Mouse (Mus musculus) hindbrain, embryonic 16.5 days (tissue): ENCODE results near the gene Mrtfa. TPM values are rescaled to one million over a fixed set of nuclear protein-coding genes. Genes with fewer than 3 reads are reported as not detected.

Experiments
- ATAC-seq: fragments of 200-750 bp; cut with Nextera tagmentation; 2 replicates; pipeline ENCODE4 v1.8.0; 2017; ENCODE audit warnings: moderate TSS enrichment, moderate library complexity
- H3K27ac ChIP-seq: fragments of 300-500 bp; sonication (generic); 2 replicates; pipeline ENCODE4 v1.5.1; 2014; ENCODE audit warnings: low read depth, mild to moderate bottlenecking, control low read depth, low read length, moderate library complexity
- H3K27me3 ChIP-seq: fragments of 300-500 bp; sonication (generic); replicated peaks from 2 replicates; pipeline ENCODE4 v1.6.1; 2014; ENCODE audit warnings: low read length; ENCODE audit not compliant: control insufficient read depth, insufficient read depth
- H3K36me3 ChIP-seq: fragments of 300-500 bp; sonication (generic); 2 replicates; pipeline ENCODE4 v1.6.1; 2014; ENCODE audit warnings: mild to moderate bottlenecking, low read length, moderate library complexity, mixed read lengths; ENCODE audit not compliant: control insufficient read depth, insufficient read depth
- H3K4me1 ChIP-seq: fragments of 300-500 bp; sonication (generic); 2 replicates; pipeline ENCODE4 v1.6.1; 2014; ENCODE audit warnings: low read depth, low read length; ENCODE audit not compliant: control insufficient read depth, insufficient read depth
- H3K4me2 ChIP-seq: fragments of 300-500 bp; sonication (generic); 2 replicates; pipeline ENCODE4 v1.6.1; 2014; ENCODE audit warnings: mild to moderate bottlenecking, low read length, control low read depth, moderate library complexity
- H3K4me3 ChIP-seq: fragments of 300-500 bp; sonication (generic); 2 replicates; pipeline ENCODE4 v1.5.1; 2014; ENCODE audit warnings: mild to moderate bottlenecking, low read length, control low read depth, moderate library complexity
- H3K9ac ChIP-seq: fragments of 300-500 bp; sonication (generic); 2 replicates; pipeline ENCODE4 v1.6.1; 2014; ENCODE audit warnings: low read depth, mild to moderate bottlenecking, control low read depth, low read length, moderate library complexity
- H3K9me3 ChIP-seq: fragments of 300-500 bp; sonication (generic); 2 replicates; pipeline ENCODE4 v1.6.1; 2014; ENCODE audit warnings: mild to moderate bottlenecking, low read length, moderate library complexity; ENCODE audit not compliant: control insufficient read depth
- WGBS: fragments of 180-500 bp; shearing (Covaris S2); extraction: QIAGEN DNeasy Blood & Tissue Kit; methylation state at CpG from one replicate; pipeline ENCODE4 v1.1.7; 2014; 5-methylcytosine and 5-hydroxymethylcytosine counted together
- polyA plus RNA-seq: library from polyadenylated mRNA; unstranded; fragments of >200 nt; fragmentation: Nextera tagmentation; extraction: Ambion mirVana; gene quantifications from 2 replicates; pipeline ENCODE4 v1.2.1, GENCODE M21; 2015

Mrtfa gene
- polyA plus RNA-seq, 1 experiment from 2014 or later: 24.1 TPM

DNA sequence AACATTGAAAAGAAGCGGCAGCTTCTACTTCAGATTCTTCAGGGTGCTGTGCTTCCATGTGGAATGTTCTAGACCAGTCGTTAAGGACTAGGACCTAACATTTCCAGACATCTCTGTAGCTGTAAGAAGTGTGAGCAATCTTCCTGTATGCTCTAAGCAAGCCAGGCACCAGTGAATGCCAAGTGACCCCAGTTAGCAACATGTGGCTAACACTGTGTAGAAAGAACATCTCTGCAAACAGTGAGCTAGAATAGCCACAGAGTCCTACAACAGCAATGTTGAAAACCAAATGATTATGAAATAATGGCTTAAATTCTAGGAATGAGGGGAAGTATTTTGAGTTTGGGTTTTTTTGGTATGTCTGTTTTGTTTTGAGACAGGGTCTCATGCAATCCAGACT lies 66.3 kb downstream of the Mrtfa start:
- no peak overlapping the region for H3K4me3 ChIP-seq
- H3K36me3 ChIP-seq: no peaks in the 10 kb centered on the region
- WGBS: 95% methylated on average over 2 of the region's 2 CpGs
- no peak overlapping the region for H3K9ac ChIP-seq
- H3K27me3 ChIP-seq: no peaks in the 10 kb centered on the region
- ATAC-seq: no peak
- H3K4me2 ChIP-seq: no peak overlapping the region
- no peaks in the 10 kb centered on the region for H3K9me3 ChIP-seq
- no peak overlapping the region for H3K27ac ChIP-seq
- H3K4me1 ChIP-seq: peaks cover 3% of the 10 kb centered on the region; the same call in 1 of the 2 replicates

GRCm38 (mm10) chr15:81123122-81123521 lies 67.4 kb downstream of the Mrtfa start:
- 75% methylated on average over 5 of the region's 5 CpGs for WGBS
- H3K4me1 ChIP-seq: peaks cover 3% of the 10 kb centered on the region; the same call in 1 of the 2 replicates
- no peaks in the 10 kb centered on the region for H3K27me3 ChIP-seq
- H3K27ac ChIP-seq: no peak overlapping the region
- H3K9ac ChIP-seq: no peak overlapping the region
- H3K4me3 ChIP-seq: no peak overlapping the region
- H3K36me3 ChIP-seq: no peaks in the 10 kb centered on the region
- no peaks in the 10 kb centered on the region for H3K9me3 ChIP-seq
- no peak for ATAC-seq
- no peak overlapping the region for H3K4me2 ChIP-seq

DNA sequence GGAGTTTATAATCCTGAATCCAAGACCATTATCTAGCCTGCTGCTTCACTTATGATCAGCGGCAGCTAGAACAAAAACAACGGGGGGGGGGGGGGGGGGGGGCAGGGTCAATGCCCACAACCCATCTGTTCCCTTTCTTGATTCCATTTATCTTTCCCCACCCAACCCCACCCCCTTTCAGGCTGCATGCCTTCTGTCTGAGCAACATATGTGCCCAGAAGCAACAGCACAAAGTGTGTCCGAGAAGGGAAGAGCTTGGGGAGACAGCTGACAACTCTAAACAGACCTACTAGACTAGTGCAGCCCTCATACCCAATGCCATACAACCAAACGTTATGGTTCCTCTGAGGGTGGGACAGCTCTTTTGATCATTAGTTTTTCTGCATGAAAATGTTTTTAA lies 68.0 kb downstream of the Mrtfa start:
- H3K4me1 ChIP-seq: peaks cover 3% of the 10 kb centered on the region; the same call in 1 of the 2 replicates
- no peak overlapping the region for H3K4me2 ChIP-seq
- H3K9ac ChIP-seq: no peak overlapping the region
- ATAC-seq: peak; percentile 54; the same call in 1 of the 2 replicates
- no peaks in the 10 kb centered on the region for H3K36me3 ChIP-seq
- H3K4me3 ChIP-seq: no peak overlapping the region
- no peaks in the 10 kb centered on the region for H3K9me3 ChIP-seq
- no peak overlapping the region for H3K27ac ChIP-seq
- 21% methylated on average over 3 of the region's 4 CpGs for WGBS
- H3K27me3 ChIP-seq: no peaks in the 10 kb centered on the region

- Histone ChIP-seq H3K27me3 (no peaks in the 10 kb centered on the region), H3K9me3 (no peaks in the 10 kb centered on the region), H3K27ac (no peak overlapping the region), H3K4me2 (no peak overlapping the region), H3K4me3 (no peak overlapping the region), H3K36me3 (no peaks in the 10 kb centered on the region), H3K4me1 (peaks cover 3% of the 10 kb centered on the region; the same call in 1 of the 2 replicates), H3K9ac (no peak overlapping the region)
- no peak for ATAC-seq
- WGBS: 64% methylated on average over 2 of the region's 2 CpGs
These were observed 68.5 kb downstream of the Mrtfa start for GRCm38 (mm10) chr15:81122078-81122477.

DNA sequence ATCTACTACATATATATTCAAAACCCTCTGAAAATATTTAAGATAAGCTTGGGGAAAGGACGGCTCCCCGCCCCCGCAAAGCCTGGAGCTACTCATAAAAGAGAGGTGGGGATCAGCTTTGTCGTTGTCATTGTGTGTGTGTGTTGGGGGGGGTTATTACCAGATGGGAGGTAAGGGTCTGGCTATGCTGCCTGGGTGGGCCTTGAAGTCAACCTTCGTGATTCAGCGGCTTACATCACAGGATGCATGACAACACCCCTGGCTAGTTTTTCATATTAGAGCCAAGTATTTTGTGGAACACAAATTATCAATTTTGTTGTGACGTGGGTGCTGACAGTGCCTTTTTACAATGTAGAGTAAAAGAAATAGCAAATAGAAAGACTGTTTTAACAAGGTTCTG lies 69.6 kb downstream of the Mrtfa start:
- H3K4me3 ChIP-seq: no peak overlapping the region
- H3K4me1 ChIP-seq: peaks cover 3% of the 10 kb centered on the region; the same call in 1 of the 2 replicates
- no peak overlapping the region for H3K27ac ChIP-seq
- no peak for ATAC-seq
- WGBS: 71% methylated on average over 7 of the region's 7 CpGs
- no peak overlapping the region for H3K9ac ChIP-seq
- H3K4me2 ChIP-seq: no peak overlapping the region
- no peaks in the 10 kb centered on the region for H3K27me3 ChIP-seq
- no peaks in the 10 kb centered on the region for H3K36me3 ChIP-seq
- no peaks in the 10 kb centered on the region for H3K9me3 ChIP-seq

DNA sequence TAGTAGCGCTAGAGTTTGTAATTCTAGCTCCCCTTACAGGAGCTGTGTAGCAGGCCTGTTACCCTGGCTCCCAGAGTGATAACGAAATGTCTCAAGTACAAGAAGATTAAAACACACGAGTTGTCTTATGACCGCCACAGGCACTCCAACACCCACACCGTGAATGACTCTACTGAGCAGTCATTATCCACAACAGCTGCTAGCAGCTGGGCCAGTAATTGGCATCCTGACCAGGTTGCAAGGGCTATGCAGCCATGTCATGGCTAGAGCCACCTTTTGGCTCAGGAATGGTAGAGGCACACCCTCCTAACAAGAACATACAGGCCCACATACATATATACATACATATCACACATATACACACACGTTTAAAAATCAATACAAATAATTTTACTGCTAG lies 70.4 kb downstream of the Mrtfa start:
- H3K4me3 ChIP-seq: no peak overlapping the region
- no peaks in the 10 kb centered on the region for H3K36me3 ChIP-seq
- no peak overlapping the region for H3K4me2 ChIP-seq
- H3K9me3 ChIP-seq: no peaks in the 10 kb centered on the region
- 81% methylated on average over 6 of the region's 6 CpGs for WGBS
- no peak for ATAC-seq
- H3K9ac ChIP-seq: no peak overlapping the region
- peaks cover 3% of the 10 kb centered on the region; the same call in 1 of the 2 replicates for H3K4me1 ChIP-seq
- no peak overlapping the region for H3K27ac ChIP-seq
- no peaks in the 10 kb centered on the region for H3K27me3 ChIP-seq

DNA sequence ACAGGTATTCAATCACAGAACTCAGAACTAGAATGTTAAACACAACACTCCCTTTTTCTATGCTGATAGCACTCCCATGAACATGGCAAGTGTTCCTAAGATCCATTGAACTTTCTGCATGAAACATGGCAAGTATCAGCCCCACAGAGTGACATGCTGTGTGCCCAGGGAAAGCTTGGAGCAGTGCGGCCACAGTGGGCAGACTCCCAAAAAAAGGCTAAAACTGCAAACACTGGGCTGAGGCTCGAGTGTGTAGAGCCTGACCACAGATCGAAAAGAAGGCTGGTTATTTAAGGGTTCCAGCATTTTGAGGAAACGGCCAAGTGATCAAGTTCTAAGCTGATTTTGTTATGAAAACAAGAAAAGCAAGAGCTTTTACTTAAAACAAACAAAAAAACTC lies 72.3 kb downstream of the Mrtfa start:
- Histone ChIP-seq H3K4me1 (peaks cover 3% of the 10 kb centered on the region; the same call in 1 of the 2 replicates), H3K27me3 (no peaks in the 10 kb centered on the region), H3K4me3 (no peak overlapping the region), H3K27ac (no peak overlapping the region), H3K9me3 (no peaks in the 10 kb centered on the region), H3K9ac (no peak overlapping the region), H3K36me3 (no peaks in the 10 kb centered on the region), H3K4me2 (no peak overlapping the region)
- ATAC-seq: no peak
- WGBS: 75% methylated on average over 4 of the region's 4 CpGs

- Histone ChIP-seq H3K9me3 (no peaks in the 10 kb centered on the region), H3K4me1 (no peaks in the 10 kb centered on the region; the same call in 1 of the 2 replicates), H3K4me3 (no peak overlapping the region), H3K27ac (no peak overlapping the region), H3K27me3 (no peaks in the 10 kb centered on the region), H3K36me3 (no peaks in the 10 kb centered on the region), H3K4me2 (no peak overlapping the region), H3K9ac (no peak overlapping the region)
- 75% methylated on average over 6 of the region's 6 CpGs for WGBS
- ATAC-seq: no peak
These were observed 78.0 kb downstream of the Mrtfa start for GRCm38 (mm10) chr15:81112589-81112988.

- no peaks in the 10 kb centered on the region for H3K27me3 ChIP-seq
- H3K4me1 ChIP-seq: peaks cover 6% of the 10 kb centered on the region
- no peaks in the 10 kb centered on the region for H3K36me3 ChIP-seq
- H3K4me3 ChIP-seq: no peak overlapping the region
- 75% methylated on average over 3 of the region's 3 CpGs for WGBS
- ATAC-seq: no peak
- no peak overlapping the region for H3K4me2 ChIP-seq
- no peak overlapping the region for H3K27ac ChIP-seq
- no peak overlapping the region for H3K9ac ChIP-seq
- H3K9me3 ChIP-seq: no peaks in the 10 kb centered on the region
These were observed 80.2 kb downstream of the Mrtfa start for GRCm38 (mm10) chr15:81110315-81110714.

GRCm38 (mm10) chr15:81105962-81106361 lies 84.6 kb downstream of the Mrtfa start:
- Histone ChIP-seq H3K4me3 (no peak overlapping the region), H3K4me1 (peaks cover 15% of the 10 kb centered on the region), H3K9ac (no peak overlapping the region), H3K4me2 (no peak overlapping the region), H3K27ac (no peak overlapping the region), H3K9me3 (no peaks in the 10 kb centered on the region), H3K36me3 (no peaks in the 10 kb centered on the region), H3K27me3 (no peaks in the 10 kb centered on the region)
- WGBS: 25% methylated on average over 10 of the region's 10 CpGs
- ATAC-seq: no peak
